Mouse (Mus musculus): ENCODE measurements around the gene Trp53bp2. TPM values are rescaled to one million over a fixed set of nuclear protein-coding genes. Genes with fewer than 3 reads are reported as not detected.

Gene Trp53bp2
- polyA plus RNA-seq, 1 experiment, result 23.7 TPM

GRCm38 (mm10) chr1:182483910-182484274, 74.9 kb downstream of the Trp53bp2 start:
- TF ChIP-seq CTCF (IDR thresholded peaks at IDR 0.05; ENCODE audit: low read depth, low read length), result no peak
- no peak for TF ChIP-seq EP300 (IDR thresholded peaks at IDR 0.05; ENCODE audit: insufficient read depth, low read depth, low read length)
- no peak for TF ChIP-seq POLR2A (IDR thresholded peaks at IDR 0.05; ENCODE audit: insufficient read depth, low read length)
- H3K9me3 ChIP-seq (replicated peaks; ENCODE audit: control insufficient read depth, insufficient read depth, low read length, poor library complexity, severe bottlenecking), result no peaks in the 10 kb centered on the region
- no peaks in the 10 kb centered on the region for H3K36me3 ChIP-seq (ENCODE audit: control insufficient read depth, insufficient read depth, low read length, poor library complexity, severe bottlenecking)
- no peak overlapping the region for H3K27ac ChIP-seq (ENCODE audit: insufficient read depth, low read length)
- H3K27me3 ChIP-seq (ENCODE audit: control insufficient read depth, insufficient read depth, low read length, poor library complexity, severe bottlenecking), result no peaks in the 10 kb centered on the region
- no peak overlapping the region for H3K4me3 ChIP-seq (ENCODE audit: low read depth, low read length)
- H3K9ac ChIP-seq (ENCODE audit: low read depth, poor library complexity, severe bottlenecking), result no peak overlapping the region
- H3K4me1 ChIP-seq (ENCODE audit: control insufficient read depth, insufficient read depth, low read length), result no peaks in the 10 kb centered on the region

DNA sequence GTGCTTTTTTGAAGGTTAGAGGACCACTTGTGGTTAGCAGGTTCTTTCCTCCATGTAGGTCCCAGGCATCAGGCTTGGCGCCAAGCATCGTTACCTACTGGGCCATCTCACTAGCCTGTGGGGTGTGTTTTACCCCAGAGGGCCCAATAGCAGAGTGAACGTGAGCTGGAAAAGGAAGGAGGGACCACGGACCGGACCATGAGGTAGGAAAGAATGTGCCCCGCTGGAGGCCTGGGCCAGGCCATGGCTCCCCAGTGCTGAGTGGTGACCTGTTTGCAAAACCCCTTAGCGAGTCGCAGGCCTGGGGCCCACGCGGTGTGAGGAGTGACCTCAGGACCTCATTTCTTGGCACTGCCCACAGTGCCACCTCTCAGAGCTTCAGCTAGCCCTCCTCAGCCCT, 79.5 kb downstream of the Trp53bp2 start:
- H3K27me3 ChIP-seq (ENCODE audit: control insufficient read depth, insufficient read depth, low read length, poor library complexity, severe bottlenecking), result no peaks in the 10 kb centered on the region
- TF ChIP-seq POLR2A (IDR thresholded peaks at IDR 0.05; ENCODE audit: insufficient read depth, low read length) (no peak), EP300 (IDR thresholded peaks at IDR 0.05; ENCODE audit: insufficient read depth, low read depth, low read length) (no peak), CTCF (IDR thresholded peaks at IDR 0.05; ENCODE audit: low read depth, low read length) (no peak)
- H3K9ac ChIP-seq (ENCODE audit: low read depth, poor library complexity, severe bottlenecking), result 0 out of 2 replicates have a peak overlapping the region, but pooled peaks have one; percentile 17
- H3K36me3 ChIP-seq (ENCODE audit: control insufficient read depth, insufficient read depth, low read length, poor library complexity, severe bottlenecking), result no peaks in the 10 kb centered on the region
- H3K27ac ChIP-seq (ENCODE audit: insufficient read depth, low read length), result no peak overlapping the region
- no peak overlapping the region for H3K4me3 ChIP-seq (ENCODE audit: low read depth, low read length)
- H3K9me3 ChIP-seq (replicated peaks; ENCODE audit: control insufficient read depth, insufficient read depth, low read length, poor library complexity, severe bottlenecking), result no peaks in the 10 kb centered on the region
- no peaks in the 10 kb centered on the region for H3K4me1 ChIP-seq (ENCODE audit: control insufficient read depth, insufficient read depth, low read length)

DNA sequence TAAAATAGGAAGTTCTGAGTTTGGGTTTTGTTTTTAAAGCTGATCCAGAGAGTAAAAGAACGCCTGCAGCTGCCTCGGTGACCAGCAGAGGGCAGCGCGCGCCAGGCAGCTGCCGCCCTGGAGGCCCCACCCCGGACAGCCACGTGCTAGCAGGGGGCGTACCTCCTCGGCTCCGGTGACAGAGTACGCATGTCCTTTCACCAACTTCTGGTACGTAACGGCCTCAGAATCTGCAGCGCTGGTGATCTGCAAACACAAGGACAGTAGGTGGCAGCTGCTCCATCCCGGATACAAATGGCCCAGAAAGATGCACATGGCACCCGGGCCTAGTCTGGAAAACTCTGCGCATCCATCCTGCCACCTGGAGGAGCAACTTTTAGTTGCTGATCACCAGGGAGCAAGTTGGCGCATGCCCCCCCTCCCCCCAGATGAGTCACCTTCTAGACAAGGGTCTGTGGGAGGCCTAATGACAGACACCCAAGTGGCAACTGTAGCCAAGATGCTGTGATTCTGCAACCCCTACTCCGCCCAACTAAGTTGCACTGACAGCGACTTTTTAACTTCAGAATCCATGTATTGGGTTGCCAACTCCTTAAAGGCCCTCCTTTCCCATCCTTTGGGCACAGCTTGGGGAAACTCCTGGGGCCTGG, 81.0 kb downstream of the Trp53bp2 start:
- no peaks in the 10 kb centered on the region for H3K4me1 ChIP-seq (ENCODE audit: control insufficient read depth, insufficient read depth, low read length)
- H3K9me3 ChIP-seq (replicated peaks; ENCODE audit: control insufficient read depth, insufficient read depth, low read length, poor library complexity, severe bottlenecking), result no peaks in the 10 kb centered on the region
- H3K36me3 ChIP-seq (ENCODE audit: control insufficient read depth, insufficient read depth, low read length, poor library complexity, severe bottlenecking), result no peaks in the 10 kb centered on the region
- no peaks in the 10 kb centered on the region for H3K27me3 ChIP-seq (ENCODE audit: control insufficient read depth, insufficient read depth, low read length, poor library complexity, severe bottlenecking)
- TF ChIP-seq CTCF (IDR thresholded peaks at IDR 0.05; ENCODE audit: low read depth, low read length) (peak; percentile 81), EP300 (IDR thresholded peaks at IDR 0.05; ENCODE audit: insufficient read depth, low read depth, low read length) (0 out of 2 replicates have a peak, but pooled peaks have one; percentile 18), POLR2A (IDR thresholded peaks at IDR 0.05; ENCODE audit: insufficient read depth, low read length) (no peak)
- H3K9ac ChIP-seq (ENCODE audit: low read depth, poor library complexity, severe bottlenecking), result no peak overlapping the region
- no peak overlapping the region for H3K27ac ChIP-seq (ENCODE audit: insufficient read depth, low read length)
- peak overlapping the region; percentile 39 for H3K4me3 ChIP-seq (ENCODE audit: low read depth, low read length)

- no peak overlapping the region for H3K9ac ChIP-seq (ENCODE audit: low read depth, poor library complexity, severe bottlenecking)
- TF ChIP-seq EP300 (IDR thresholded peaks at IDR 0.05; ENCODE audit: insufficient read depth, low read depth, low read length) (no peak), CTCF (IDR thresholded peaks at IDR 0.05; ENCODE audit: low read depth, low read length) (peak; percentile 48), POLR2A (IDR thresholded peaks at IDR 0.05; ENCODE audit: insufficient read depth, low read length) (no peak)
- H3K27ac ChIP-seq (ENCODE audit: insufficient read depth, low read length), result no peak overlapping the region
- no peaks in the 10 kb centered on the region for H3K36me3 ChIP-seq (ENCODE audit: control insufficient read depth, insufficient read depth, low read length, poor library complexity, severe bottlenecking)
- H3K9me3 ChIP-seq (replicated peaks; ENCODE audit: control insufficient read depth, insufficient read depth, low read length, poor library complexity, severe bottlenecking), result no peaks in the 10 kb centered on the region
- no peaks in the 10 kb centered on the region for H3K4me1 ChIP-seq (ENCODE audit: control insufficient read depth, insufficient read depth, low read length)
- no peak overlapping the region for H3K4me3 ChIP-seq (ENCODE audit: low read depth, low read length)
- H3K27me3 ChIP-seq (ENCODE audit: control insufficient read depth, insufficient read depth, low read length, poor library complexity, severe bottlenecking), result no peaks in the 10 kb centered on the region
Measured at GRCm38 (mm10) chr1:182490568-182490967, 81.6 kb downstream of the Trp53bp2 start.

- no peak overlapping the region for H3K4me3 ChIP-seq (ENCODE audit: low read depth, low read length)
- H3K36me3 ChIP-seq (ENCODE audit: control insufficient read depth, insufficient read depth, low read length, poor library complexity, severe bottlenecking), result no peaks in the 10 kb centered on the region
- TF ChIP-seq EP300 (IDR thresholded peaks at IDR 0.05; ENCODE audit: insufficient read depth, low read depth, low read length) (no peak), CTCF (IDR thresholded peaks at IDR 0.05; ENCODE audit: low read depth, low read length) (no peak), POLR2A (IDR thresholded peaks at IDR 0.05; ENCODE audit: insufficient read depth, low read length) (no peak)
Measured at GRCm38 (mm10) chr1:182491839-182492238, 82.9 kb downstream of the Trp53bp2 start.

GRCm38 (mm10) chr1:182494285-182495145, 85.5 kb downstream of the Trp53bp2 start:
- H3K9me3 ChIP-seq (replicated peaks; ENCODE audit: control insufficient read depth, insufficient read depth, low read length, poor library complexity, severe bottlenecking), result no peaks in the 10 kb centered on the region
- no peak for TF ChIP-seq CTCF (IDR thresholded peaks at IDR 0.05; ENCODE audit: low read depth, low read length)
- no peak for TF ChIP-seq POLR2A (IDR thresholded peaks at IDR 0.05; ENCODE audit: insufficient read depth, low read length)
- TF ChIP-seq EP300 (IDR thresholded peaks at IDR 0.05; ENCODE audit: insufficient read depth, low read depth, low read length), result no peak
- no peak overlapping the region for H3K9ac ChIP-seq (ENCODE audit: low read depth, poor library complexity, severe bottlenecking)
- H3K27ac ChIP-seq (ENCODE audit: insufficient read depth, low read length), result no peak overlapping the region
- no peak overlapping the region for H3K4me3 ChIP-seq (ENCODE audit: low read depth, low read length)
- H3K4me1 ChIP-seq (ENCODE audit: control insufficient read depth, insufficient read depth, low read length), result peaks cover 4% of the 10 kb centered on the region
- no peaks in the 10 kb centered on the region for H3K27me3 ChIP-seq (ENCODE audit: control insufficient read depth, insufficient read depth, low read length, poor library complexity, severe bottlenecking)
- no peaks in the 10 kb centered on the region for H3K36me3 ChIP-seq (ENCODE audit: control insufficient read depth, insufficient read depth, low read length, poor library complexity, severe bottlenecking)

More at GRCm38 (mm10) chr1:182491839-182492238, 82.9 kb downstream of the Trp53bp2 start:
- no peak overlapping the region for H3K27ac ChIP-seq (ENCODE audit: insufficient read depth, low read length)
- H3K9me3 ChIP-seq (replicated peaks; ENCODE audit: control insufficient read depth, insufficient read depth, low read length, poor library complexity, severe bottlenecking), result no peaks in the 10 kb centered on the region
- H3K9ac ChIP-seq (ENCODE audit: low read depth, poor library complexity, severe bottlenecking), result no peak overlapping the region
- H3K27me3 ChIP-seq (ENCODE audit: control insufficient read depth, insufficient read depth, low read length, poor library complexity, severe bottlenecking), result no peaks in the 10 kb centered on the region
- H3K4me1 ChIP-seq (ENCODE audit: control insufficient read depth, insufficient read depth, low read length), result peaks cover 3% of the 10 kb centered on the region
